Mouse (Mus musculus) megakaryocyte, embryonic 14.5 days (primary cell): Measurements from ENCODE around the gene Slc19a1. TPM values are rescaled to one million over a fixed set of nuclear protein-coding genes. Genes with fewer than 3 reads are reported as not detected.

Experiments used
- H3K27me3 ChIP-seq: replicated peaks from 2 replicates; pipeline ENCODE3; 2012; ENCODE audit warnings: inconsistent platforms
- H3K36me3 ChIP-seq: replicated peaks from 2 replicates; pipeline ENCODE3; 2012; ENCODE audit warnings: low read length, inconsistent platforms, mixed read lengths
- H3K4me1 ChIP-seq: 2 replicates; pipeline ENCODE4 v1.6.1; 2012; ENCODE audit warnings: inconsistent platforms
- H3K4me3 ChIP-seq: replicated peaks from 2 replicates; pipeline ENCODE3; 2012; ENCODE audit warnings: moderate library complexity, mild to moderate bottlenecking, inconsistent platforms
- H3K9me3 ChIP-seq: 2 replicates; pipeline ENCODE4 v1.6.1; 2012; ENCODE audit warnings: inconsistent platforms
- FLI1 ChIP-seq: IDR thresholded peaks from 2 replicates; pipeline ENCODE4 v1.6.1; 2012; ENCODE audit warnings: low read length, inconsistent platforms, mixed read lengths
- GATA1 ChIP-seq: IDR thresholded peaks from 3 replicates; pipeline ENCODE4 v1.6.1; 2012; ENCODE audit warnings: mixed read lengths, low read length, inconsistent platforms, borderline replicate concordance
- polyA plus RNA-seq: library from polyadenylated mRNA; stranded (reverse); fragments of >175 nt; gene quantifications from 2 replicates; pipeline ENCODE4 v1.2.3, GENCODE M21; 2012; ENCODE audit warnings: low replicate concordance; ENCODE audit not compliant: insufficient read depth

The Slc19a1 gene
- polyA plus RNA-seq, 1 experiment, result 13.0 TPM

- H3K36me3 ChIP-seq, result no peaks in the 10 kb centered on the region
- TF ChIP-seq FLI1, result no peak
- no peak for TF ChIP-seq GATA1
- peaks cover 10% of the 10 kb centered on the region for H3K4me1 ChIP-seq
- peak overlapping the region; percentile 6 for H3K4me3 ChIP-seq
- H3K27me3 ChIP-seq, result peaks cover 46% of the 10 kb centered on the region
- 0 out of 2 replicates have a peak, but pooled peaks cover 9% of the 10 kb centered on the region for H3K9me3 ChIP-seq
These were observed 15.0 kb upstream of the Slc19a1 start for GRCm38 (mm10) chr10:77017061-77017460.

GRCm38 (mm10) chr10:77017662-77018061 lies 14.4 kb upstream of the Slc19a1 start:
- Histone ChIP-seq H3K4me1 (peaks cover 14% of the 10 kb centered on the region), H3K27me3 (peaks cover 47% of the 10 kb centered on the region)
- no peak for TF ChIP-seq GATA1
- TF ChIP-seq FLI1, result no peak

GRCm38 (mm10) chr10:77021399-77022052 lies 10.5 kb upstream of the Slc19a1 start:
- no peaks in the 10 kb centered on the region for H3K9me3 ChIP-seq
- no peaks in the 10 kb centered on the region for H3K36me3 ChIP-seq
- peaks cover 64% of the 10 kb centered on the region for H3K27me3 ChIP-seq
- TF ChIP-seq GATA1, result no peak
- no peak for TF ChIP-seq FLI1
- H3K4me1 ChIP-seq, result peaks cover 21% of the 10 kb centered on the region
- H3K4me3 ChIP-seq, result peak overlapping the region; percentile 74

More at GRCm38 (mm10) chr10:77017662-77018061, 14.4 kb upstream of the Slc19a1 start:
- Histone ChIP-seq H3K36me3 (no peaks in the 10 kb centered on the region), H3K9me3 (0 out of 2 replicates have a peak, but pooled peaks cover 9% of the 10 kb centered on the region), H3K4me3 (peak overlapping the region; percentile 6)

- Histone ChIP-seq H3K4me1 (peaks cover 25% of the 10 kb centered on the region), H3K9me3 (peaks cover 2% of the 10 kb centered on the region; the same call in 1 of the 2 replicates), H3K36me3 (no peaks in the 10 kb centered on the region), H3K4me3 (no peak overlapping the region), H3K27me3 (peaks cover 67% of the 10 kb centered on the region)
- TF ChIP-seq FLI1 (no peak), GATA1 (no peak)
These were observed 9.5 kb upstream of the Slc19a1 start for GRCm38 (mm10) chr10:77022301-77023130.

- peaks cover 25% of the 10 kb centered on the region for H3K4me1 ChIP-seq
- H3K4me3 ChIP-seq, result no peak overlapping the region
- peaks cover 8% of the 10 kb centered on the region for H3K9me3 ChIP-seq
- H3K36me3 ChIP-seq, result no peaks in the 10 kb centered on the region
- TF ChIP-seq FLI1 (no peak), GATA1 (no peak)
- H3K27me3 ChIP-seq, result peaks cover 58% of the 10 kb centered on the region
These were observed 7.8 kb upstream of the Slc19a1 start for GRCm38 (mm10) chr10:77024231-77024630.

- TF ChIP-seq GATA1, result no peak
- TF ChIP-seq FLI1, result no peak
- no peak overlapping the region for H3K4me3 ChIP-seq
- peaks cover 57% of the 10 kb centered on the region for H3K27me3 ChIP-seq
These were observed 5.1 kb upstream of the Slc19a1 start for GRCm38 (mm10) chr10:77026944-77027343.

GRCm38 (mm10) chr10:77028782-77029296 lies 3.2 kb upstream of the Slc19a1 start:
- peaks cover 50% of the 10 kb centered on the region for H3K27me3 ChIP-seq
- TF ChIP-seq GATA1 (no peak), FLI1 (no peak)

More at GRCm38 (mm10) chr10:77026944-77027343, 5.1 kb upstream of the Slc19a1 start:
- no peaks in the 10 kb centered on the region for H3K36me3 ChIP-seq
- H3K4me1 ChIP-seq, result peaks cover 15% of the 10 kb centered on the region
- peaks cover 14% of the 10 kb centered on the region for H3K9me3 ChIP-seq

GRCm38 (mm10) chr10:77029761-77030160 lies 2.3 kb upstream of the Slc19a1 start:
- Histone ChIP-seq H3K9me3 (peaks cover 14% of the 10 kb centered on the region), H3K4me3 (no peak overlapping the region), H3K36me3 (no peaks in the 10 kb centered on the region), H3K27me3 (peaks cover 42% of the 10 kb centered on the region), H3K4me1 (peaks cover 29% of the 10 kb centered on the region)
- TF ChIP-seq FLI1, result no peak
- TF ChIP-seq GATA1, result no peak

More at GRCm38 (mm10) chr10:77028782-77029296, 3.2 kb upstream of the Slc19a1 start:
- H3K4me1 ChIP-seq, result peaks cover 20% of the 10 kb centered on the region
- peaks cover 14% of the 10 kb centered on the region for H3K9me3 ChIP-seq
- no peak overlapping the region for H3K4me3 ChIP-seq
- H3K36me3 ChIP-seq, result no peaks in the 10 kb centered on the region

GRCm38 (mm10) chr10:77030666-77031065 lies 1.4 kb upstream of the Slc19a1 start:
- Histone ChIP-seq H3K27me3 (peaks cover 35% of the 10 kb centered on the region), H3K9me3 (peaks cover 14% of the 10 kb centered on the region), H3K36me3 (no peaks in the 10 kb centered on the region), H3K4me1 (peaks cover 38% of the 10 kb centered on the region), H3K4me3 (no peak overlapping the region)
- TF ChIP-seq GATA1 (no peak), FLI1 (no peak)
